7 mouse cellular contexts compared by ENCODE assay signal in the genomic region with DNA sequence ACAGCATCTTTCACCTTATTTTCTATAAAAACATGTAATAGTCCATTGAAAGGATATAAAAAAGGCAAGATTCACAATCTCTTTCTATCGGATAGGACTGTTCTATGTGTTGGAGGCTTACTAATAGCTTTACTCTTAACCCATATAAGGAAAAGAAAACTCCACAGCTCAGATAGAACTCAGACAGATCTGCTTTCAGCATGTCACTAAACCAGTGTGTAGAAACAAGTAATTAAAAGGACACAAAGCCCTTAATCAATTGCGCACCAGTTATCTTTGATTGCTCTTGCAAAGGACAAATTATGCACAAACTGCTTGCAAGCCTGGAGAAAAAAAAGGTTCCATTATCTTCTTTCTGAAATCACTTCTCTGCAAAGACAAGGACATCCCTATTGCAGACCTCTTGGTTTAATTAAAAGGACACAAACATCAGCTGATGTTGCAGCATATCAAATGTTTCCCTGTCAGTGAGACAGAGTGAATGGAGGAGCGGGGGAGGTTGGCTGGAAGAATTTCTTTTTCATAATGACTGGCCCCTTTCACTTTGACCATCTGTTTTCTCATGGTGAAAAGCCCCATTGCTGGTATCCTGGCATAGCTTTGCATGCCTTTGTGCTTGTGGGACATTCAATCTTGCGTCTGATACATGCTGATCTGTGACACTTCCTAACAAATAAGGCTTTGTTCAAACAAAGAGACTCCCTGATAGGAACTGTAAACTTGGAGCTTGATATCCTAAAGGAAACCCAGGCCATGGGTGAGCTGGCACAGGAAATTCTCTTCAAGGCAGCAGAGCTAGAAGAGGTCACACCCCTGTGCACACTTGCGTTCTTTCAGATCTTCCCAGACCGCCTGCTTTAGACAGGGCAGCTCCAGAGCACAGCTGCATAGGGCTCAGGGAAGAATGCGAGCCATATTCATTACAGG.
DNase-seq lines count a peak whose midpoint lies in the region; ATAC-seq and TF ChIP-seq lines count a peak whose summit lies in the region.

No protein-coding gene starts in this region.

- dilution Hi-C loops in CH12.LX (cut with MboI; ENCODE audit: extremely low pct_ligation_motif_present, extremely low pct_unique_long_range_greater_than_20kb, low sequenced_read_pairs): no loop called here

- H3K79me2 ChIP-seq in CH12.LX (replicated peaks; ENCODE audit: control insufficient read depth, extremely low read depth, insufficient read depth, poor library complexity, severe bottlenecking): no peaks in the 10 kb centered on the region

- H3K4me2 ChIP-seq in CH12.LX (ENCODE audit: insufficient read depth, low read depth, poor library complexity, severe bottlenecking): peak overlapping the region; percentile 46; the same call in 1 of the 2 replicates
- H3K4me2 ChIP-seq in intestine, embryonic 16.5 days (ENCODE audit: low read depth, low read length): no peak overlapping the region
- H3K4me2 ChIP-seq in limb, embryonic 15.5 days: no peak overlapping the region

- TF ChIP-seq CTCF in CH12.LX (conservative IDR thresholded peaks at IDR 0.05 in 1 of 2, IDR thresholded peaks at IDR 0.05 in 1 of 2; ENCODE audit: low read depth in 2 of 2, low read length in 2 of 2): no peak

- 32% methylated on average over 7 of the region's 7 CpGs for WGBS in intestine, embryonic 16.5 days
- WGBS in limb, embryonic 15.5 days: 49% methylated on average over 7 of the region's 7 CpGs

- H3K4me1 ChIP-seq in CH12.LX (ENCODE audit: control insufficient read depth in 1 of 2, insufficient read depth in 2 of 2): peaks cover 7 to 77% of the 10 kb centered on the region in 2 experiments
- H3K4me1 ChIP-seq in intestine, embryonic 16.5 days (ENCODE audit: control insufficient read depth, insufficient read depth, low read length): 0 out of 2 replicates have a peak, but pooled peaks cover 3% of the 10 kb centered on the region
- H3K4me1 ChIP-seq in limb, embryonic 15.5 days: no peaks in the 10 kb centered on the region

- no peak for TF ChIP-seq RAD21 in CH12.LX (IDR thresholded peaks at IDR 0.05; ENCODE audit: low read depth, low read length)

- H3K9ac ChIP-seq in CH12.LX (ENCODE audit: insufficient read depth, low read depth): no peak overlapping the region
- H3K9ac ChIP-seq in intestine, embryonic 16.5 days (ENCODE audit: low read depth, low read length): no peak overlapping the region
- H3K9ac ChIP-seq in limb, embryonic 15.5 days: no peak overlapping the region

- in situ Hi-C loops in CH12.LX (cut with MboI; ENCODE audit: low pct_ligation_motif_present, low pct_unique_long_range_greater_than_20kb, low sequenced_read_pairs): no loop called here

- no peak overlapping the region for H3K4me3 ChIP-seq in CH12.LX (replicated peaks in 1 of 3; ENCODE audit: low read depth in 2 of 3, low read length in 2 of 3, poor library complexity in 1 of 3)
- H3K4me3 ChIP-seq in intestine, embryonic 16.5 days (ENCODE audit: low read length): no peak overlapping the region
- H3K4me3 ChIP-seq in limb, embryonic 15.5 days: no peak overlapping the region

- peak; percentile 76; the same call in 1 of the 2 replicates for TF ChIP-seq EP300 in CH12.LX (IDR thresholded peaks at IDR 0.05; ENCODE audit: low read length)

- H3K36me3 ChIP-seq in CH12.LX (replicated peaks in 1 of 2; ENCODE audit: control insufficient read depth in 1 of 2, insufficient read depth in 1 of 2, low read length in 1 of 2): no peaks in the 10 kb centered on the region
- no peaks in the 10 kb centered on the region for H3K36me3 ChIP-seq in intestine, embryonic 16.5 days (ENCODE audit: control insufficient read depth, insufficient read depth, low read length)
- no peaks in the 10 kb centered on the region for H3K36me3 ChIP-seq in limb, embryonic 15.5 days

- H3K27ac ChIP-seq in CH12.LX (ENCODE audit: insufficient read depth, low read depth): no peak overlapping the region
- 0 out of 2 replicates have a peak overlapping the region, but pooled peaks have one; percentile 27 for H3K27ac ChIP-seq in intestine, embryonic 16.5 days (ENCODE audit: low read length)
- H3K27ac ChIP-seq in limb, embryonic 15.5 days: no peak overlapping the region

- peak; percentile 91 for ATAC-seq in intestine, embryonic 16.5 days
- peak; percentile 80; the same call in 1 of the 2 replicates for ATAC-seq in limb, embryonic 15.5 days (ENCODE audit: insufficient number of reproducible peaks, low FRiP score, low TSS enrichment, low read depth)

- DNase-seq in CH12.LX (ENCODE audit: extremely low read depth) (peak; percentile 61), ZHBTc4 (ENCODE audit: low read depth, low spot score) (peak; percentile 34)
- DNase-seq in forelimb bud, embryonic 11.5 days (ENCODE audit: low read depth, low spot score): peak; percentile 47
- peak; percentile 48 for DNase-seq in neural tube, embryonic 10.5 days (ENCODE audit: extremely low spot score, low spot score)
- no peak for DNase-seq in thymus, postnatal 36 days

- peaks cover 3% of the 10 kb centered on the region for H3K9me3 ChIP-seq in CH12.LX (replicated peaks; ENCODE audit: low read length)
- 0 out of 2 replicates have a peak, but pooled peaks cover 4% of the 10 kb centered on the region for H3K9me3 ChIP-seq in intestine, embryonic 16.5 days (ENCODE audit: control insufficient read depth, low read length)
- H3K9me3 ChIP-seq in limb, embryonic 15.5 days: no peaks in the 10 kb centered on the region

- H3K27me3 ChIP-seq in CH12.LX (replicated peaks): no peaks in the 10 kb centered on the region
- no peaks in the 10 kb centered on the region for H3K27me3 ChIP-seq in intestine, embryonic 16.5 days (replicated peaks; ENCODE audit: control insufficient read depth, insufficient read depth, low read length)
- no peaks in the 10 kb centered on the region for H3K27me3 ChIP-seq in limb, embryonic 15.5 days

- TF ChIP-seq POLR2A in CH12.LX (IDR thresholded peaks at IDR 0.05; ENCODE audit: low read depth, low read length): no peak

TF ChIP-seq in CH12.LX, 34 proteins besides CTCF, POLR2A, EP300 and RAD21:
- TF ChIP-seq JUND (conservative IDR thresholded peaks at IDR 0.05; ENCODE audit: low read depth, low read length) (0 out of 2 replicates have a peak, but pooled peaks have one; percentile 51), JUN (IDR thresholded peaks at IDR 0.05; ENCODE audit: insufficient read depth, low read depth, low read length) (no peak), ETS1 (conservative IDR thresholded peaks at IDR 0.05; ENCODE audit: low read depth, low read length) (peak; percentile 71), TCF12 (IDR thresholded peaks at IDR 0.05; ENCODE audit: low read depth, low read length) (peak; percentile 60; the same call in 1 of the 2 replicates), BHLHE40 (IDR thresholded peaks at IDR 0.05; ENCODE audit: low read depth, low read length) (peak; percentile 38; the same call in 1 of the 2 replicates), IRF4 (IDR thresholded peaks at IDR 0.05; ENCODE audit: low read depth, low read length) (peak; percentile 88)
TF ChIP-seq in CH12.LX: peak in this region for 5.

Comparison
In these comparisons a context has a peak if more than half of its experiments do, and no peak if none do; other contexts are left out.
1. DNase-seq: peak in CH12.LX (single experiment), ZHBTc4 (single experiment), forelimb bud, embryonic 11.5 days (single experiment) and neural tube, embryonic 10.5 days (single experiment); none in thymus, postnatal 36 days (0 of 2).